Mouse (Mus musculus) layer of hippocampus, adult 8-10 months (tissue): Measurements from ENCODE around the gene Crocc. TPM values are rescaled to one million over a fixed set of nuclear protein-coding genes. Genes with fewer than 3 reads are reported as not detected.

Experiments used
- DNase-seq, 2 experiments: peaks; one replicate each; pipeline ENCODE4 v3.0.0; 2022; ENCODE audit warnings: low spot score in 2 of 2
- total RNA-seq, 4 experiments: library from RNA; stranded (reverse); gene quantifications; 2 replicates each; pipeline ENCODE4 v1.2.4; 2022

Gene Crocc
- total RNA-seq, 4 experiments from 2014 or later: 67.9 to 92.0 (median 76.6) TPM

DNA sequence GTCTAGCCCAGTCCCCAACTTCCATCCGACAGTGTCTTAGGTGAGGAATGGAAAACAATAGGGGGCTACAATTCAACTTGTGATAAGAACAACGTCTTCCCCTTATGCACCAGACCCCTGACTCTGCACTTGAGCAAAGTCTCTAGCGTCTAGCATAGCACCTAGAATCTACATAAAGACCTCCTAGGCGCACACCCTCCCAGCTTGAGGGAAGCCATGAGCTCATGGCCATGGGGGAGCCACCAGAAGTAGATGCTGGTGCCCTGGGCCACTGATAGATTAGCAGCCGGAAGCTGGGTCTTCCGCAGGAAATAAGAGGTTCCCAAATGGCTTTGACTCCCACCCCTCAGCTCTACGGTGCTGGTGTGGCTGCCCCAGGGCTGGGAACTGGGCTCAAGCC, 72.9 kb downstream of the Crocc start:
- no peak for DNase-seq

DNA sequence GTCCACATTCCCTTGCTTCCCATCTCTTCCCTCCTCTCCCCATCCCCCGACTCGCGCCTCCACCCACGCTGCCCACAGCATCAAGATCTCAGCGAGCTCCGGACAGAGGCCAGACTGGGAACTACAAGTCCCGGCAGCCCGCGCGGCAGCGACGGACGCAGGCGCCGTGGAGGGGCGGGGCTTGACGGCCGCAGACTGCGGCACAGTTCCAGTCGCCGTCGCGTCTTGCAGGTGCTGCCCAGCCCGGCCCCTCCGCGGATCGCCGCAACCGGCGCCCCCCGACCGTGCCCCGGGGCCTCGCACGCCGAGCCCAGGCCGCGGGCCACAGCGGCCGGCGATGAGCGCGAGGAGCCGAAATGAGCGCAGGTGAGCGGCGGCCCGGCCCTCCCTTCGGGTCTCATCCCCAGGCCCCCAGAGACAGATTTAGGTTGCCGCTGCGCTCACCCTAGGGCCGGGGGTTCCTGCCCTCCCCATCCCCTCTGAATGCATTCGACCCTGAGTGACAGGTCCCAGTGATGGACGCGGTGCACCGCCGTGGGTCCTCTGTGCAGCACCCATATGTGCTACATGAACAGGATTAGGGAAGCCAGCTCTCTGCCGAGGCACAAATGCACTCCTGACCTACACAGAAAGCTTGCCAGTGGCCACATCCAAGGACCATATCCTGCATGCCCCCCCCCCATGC, 73.5 kb downstream of the Crocc start, which contains the start of gene Atp13a2:
Gene Atp13a2 (plus strand): TSS at position 163 of the 685 bp plus-strand sequence.
- peak; percentile 86 to 92 for DNase-seq

DNA sequence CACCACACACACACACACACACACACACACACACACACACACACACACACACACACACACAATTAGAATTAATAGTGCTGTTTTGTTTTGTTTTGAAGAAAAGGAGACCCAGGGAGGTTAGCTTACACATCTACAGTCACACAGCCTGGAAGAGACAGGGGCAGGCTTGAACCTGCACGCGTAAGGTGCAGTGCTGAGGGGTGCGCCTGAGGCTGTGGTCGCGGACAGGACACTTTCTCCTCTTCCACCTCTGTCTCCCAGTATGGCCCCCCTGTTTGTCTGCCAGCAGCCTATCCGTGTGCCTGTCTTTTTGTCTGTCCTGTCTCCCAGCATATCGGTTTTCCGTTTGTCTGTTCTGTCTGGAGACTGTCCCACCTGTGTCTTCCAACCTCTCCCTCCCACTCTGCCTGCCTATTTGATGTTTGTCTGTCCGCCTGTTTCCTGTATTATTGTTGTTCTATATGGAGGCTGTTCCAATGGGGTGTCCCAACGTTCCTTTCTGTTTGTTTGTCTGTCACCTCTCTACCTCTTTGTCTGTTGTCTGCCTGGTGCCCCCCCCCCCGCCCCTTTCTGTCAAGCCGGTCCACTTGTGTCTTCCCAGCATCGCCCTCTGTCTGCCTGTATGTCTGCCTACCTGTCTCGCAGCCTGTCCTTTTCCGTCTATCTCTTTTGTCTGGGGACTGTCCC, 74.2 kb downstream of the Crocc start:
- DNase-seq: no peak

DNA sequence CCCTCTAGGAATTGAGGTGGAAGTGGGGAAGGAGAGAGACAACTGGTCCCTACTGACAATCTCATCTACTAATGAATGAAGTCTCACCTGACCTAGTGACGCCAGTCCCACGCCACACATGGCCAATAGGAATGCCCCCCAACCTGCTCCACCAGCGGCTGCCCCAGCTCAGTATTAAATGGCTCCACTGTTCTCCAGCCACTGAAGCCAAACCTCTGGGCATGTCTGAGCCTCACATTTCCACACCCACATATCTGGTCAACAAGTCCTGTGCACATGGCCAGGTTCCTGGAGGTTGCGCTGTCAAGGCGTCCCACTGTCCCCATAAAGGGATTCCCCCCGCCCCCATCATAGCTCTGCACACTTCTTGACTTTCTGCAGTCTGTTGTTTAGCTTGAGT, 75.8 kb downstream of the Crocc start:
- no peak for DNase-seq

DNA sequence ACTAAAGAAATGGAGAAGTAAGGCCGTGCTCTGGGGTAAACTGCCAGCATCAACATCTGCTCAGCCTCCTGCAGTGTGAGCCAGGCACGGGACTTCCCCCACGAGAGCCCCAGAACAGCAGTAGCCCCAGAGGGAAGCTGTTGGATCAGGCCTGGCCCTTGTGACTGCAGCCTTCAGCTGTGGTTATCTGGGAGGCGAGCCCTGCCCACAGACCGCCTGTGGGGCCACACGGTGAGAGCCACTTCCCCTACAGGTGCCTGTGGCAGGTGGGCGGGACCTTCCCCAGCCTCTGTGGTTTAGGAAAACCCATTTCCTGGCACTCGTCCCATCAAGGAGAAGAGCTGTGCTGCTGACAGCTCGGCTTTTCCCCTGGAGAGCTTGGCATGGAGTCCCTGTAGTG, 76.9 kb downstream of the Crocc start:
- DNase-seq: no peak

DNA sequence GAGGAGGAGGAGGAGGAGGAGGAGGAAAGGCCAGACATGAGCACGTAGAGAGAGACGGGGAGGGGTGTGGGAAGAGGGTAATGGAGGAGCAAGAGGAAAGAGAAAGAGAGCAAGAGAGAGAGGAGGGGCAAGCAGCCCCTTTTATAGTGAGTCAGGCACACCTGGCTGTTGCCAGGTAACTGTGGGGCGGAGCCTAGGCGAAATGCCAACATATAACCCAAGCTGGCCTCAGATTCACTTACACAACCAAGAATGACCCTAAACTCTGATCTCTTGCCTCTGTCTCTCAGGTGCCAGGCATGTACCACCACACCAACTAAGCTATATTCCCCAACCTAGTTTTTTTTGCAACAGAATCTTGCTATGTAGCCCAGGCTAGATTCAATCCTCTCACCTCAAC, 77.5 kb downstream of the Crocc start:
- DNase-seq: no peak

DNA sequence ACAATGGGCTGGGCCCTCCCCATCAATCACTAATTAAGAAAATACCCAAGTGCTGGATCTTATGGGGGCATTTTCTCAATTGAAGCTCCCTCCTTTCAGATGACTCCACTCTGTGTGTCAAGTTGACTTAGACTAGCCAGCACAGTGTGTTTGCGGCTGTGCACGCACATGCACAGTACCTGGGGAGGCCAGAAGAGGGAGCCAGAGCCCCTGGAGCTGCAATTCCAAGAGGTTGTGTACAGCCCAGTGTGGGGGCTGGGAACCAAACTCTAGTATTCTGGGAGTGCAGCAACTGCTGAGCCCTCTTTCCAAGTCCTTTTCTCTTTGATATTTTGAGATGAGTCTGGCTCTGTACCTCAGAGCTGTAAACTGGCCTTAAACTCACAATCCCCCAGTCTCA, 78.7 kb downstream of the Crocc start:
- no peak for DNase-seq

DNA sequence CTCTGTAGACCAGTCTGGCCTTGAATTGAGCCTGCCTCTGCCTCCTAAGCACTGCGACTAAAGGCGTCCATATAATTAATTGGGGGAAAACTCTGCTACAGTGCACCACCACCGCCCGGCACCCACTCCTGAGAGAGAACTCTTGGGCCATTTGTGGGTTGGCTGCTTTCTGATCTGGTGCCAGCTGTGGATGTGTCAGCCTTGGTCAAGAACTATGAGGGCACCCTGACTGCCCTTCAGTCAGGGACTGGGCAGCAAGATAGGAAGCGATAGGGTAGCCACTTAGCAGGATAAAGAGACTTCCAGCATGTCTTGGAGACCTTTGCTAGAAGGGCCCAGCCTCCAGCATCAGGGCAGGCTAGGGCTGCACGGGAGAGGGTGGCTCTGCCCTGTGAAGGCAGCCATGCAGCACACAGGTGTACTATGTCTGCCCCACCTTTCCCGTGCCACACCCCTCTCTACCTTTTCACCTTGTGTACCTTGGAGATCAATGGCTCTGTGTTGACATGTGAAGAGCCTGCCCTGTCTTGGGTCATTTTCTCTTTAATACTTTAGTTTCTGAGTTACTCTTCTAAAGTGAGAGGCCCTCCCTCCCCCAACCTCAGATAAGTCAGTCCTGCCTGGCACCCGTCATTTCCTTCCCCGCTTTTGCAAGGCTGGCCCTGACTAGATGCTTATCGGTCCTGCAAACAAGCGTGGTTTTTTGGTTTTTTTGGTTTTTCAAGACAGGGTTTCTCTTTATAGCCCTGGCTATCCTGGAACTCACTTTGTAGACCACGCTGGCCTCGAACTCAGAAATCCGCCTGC, 82.3 kb downstream of the Crocc start:
- no peak for DNase-seq

DNA sequence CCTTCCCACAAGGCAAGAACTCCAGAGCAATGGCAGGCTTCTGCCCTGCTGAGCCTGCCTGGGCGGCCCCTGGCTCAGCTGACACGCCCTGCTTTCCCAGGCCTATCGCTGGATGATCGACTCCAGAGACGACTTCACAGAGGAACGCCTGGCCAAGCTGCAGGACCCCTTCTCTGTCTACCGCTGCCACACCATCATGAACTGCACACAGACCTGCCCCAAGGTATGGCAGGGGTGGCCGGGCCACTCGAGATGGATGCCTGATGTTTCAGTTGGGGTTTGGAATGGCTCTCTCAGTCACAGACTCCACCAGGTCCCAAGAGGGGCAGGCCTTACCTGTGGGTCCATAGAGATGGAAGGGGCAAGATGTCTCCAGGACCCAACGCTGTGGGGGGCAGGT, 83.1 kb downstream of the Crocc start:
- no peak for DNase-seq

DNA sequence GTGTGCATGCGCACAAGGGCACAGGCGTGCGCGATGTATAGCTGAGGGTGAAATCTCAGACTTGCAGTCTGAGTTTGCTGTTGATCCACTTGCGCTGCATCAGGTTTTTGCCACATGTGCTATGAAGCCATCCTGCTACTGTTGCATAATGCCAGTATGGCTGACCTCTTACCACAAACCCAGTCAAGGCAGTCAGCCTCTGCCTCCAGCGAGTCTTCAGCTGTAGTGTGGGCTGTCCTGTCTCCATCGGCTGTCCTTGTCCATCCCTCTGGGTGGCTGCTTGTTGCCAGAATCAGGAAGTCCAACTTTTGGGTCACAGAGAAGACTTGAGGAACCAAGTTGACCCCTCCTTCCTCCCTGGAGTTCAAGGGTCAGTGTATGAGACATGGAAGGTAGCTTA, 85.0 kb downstream of the Crocc start:
- DNase-seq: no peak

DNA sequence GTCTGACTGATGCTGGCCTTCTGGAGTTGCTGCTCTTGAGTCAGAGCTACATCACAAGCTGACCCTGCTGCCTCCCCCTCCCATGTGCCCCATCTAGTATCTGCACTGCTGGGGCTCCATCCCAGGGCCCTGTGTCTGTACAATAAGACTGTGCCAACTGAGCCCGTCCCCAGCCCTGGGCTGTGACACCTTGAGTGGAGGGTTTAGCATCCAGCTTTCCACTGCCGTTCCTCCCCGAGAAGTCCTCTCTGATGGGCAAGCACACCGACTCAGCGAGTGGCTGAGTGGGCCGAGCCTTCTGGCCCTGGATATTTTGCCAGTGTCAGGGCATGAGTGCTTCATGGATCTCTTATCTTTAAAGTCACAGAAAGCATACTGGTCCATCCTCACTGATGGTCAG, 85.9 kb downstream of the Crocc start:
- no peak for DNase-seq

DNA sequence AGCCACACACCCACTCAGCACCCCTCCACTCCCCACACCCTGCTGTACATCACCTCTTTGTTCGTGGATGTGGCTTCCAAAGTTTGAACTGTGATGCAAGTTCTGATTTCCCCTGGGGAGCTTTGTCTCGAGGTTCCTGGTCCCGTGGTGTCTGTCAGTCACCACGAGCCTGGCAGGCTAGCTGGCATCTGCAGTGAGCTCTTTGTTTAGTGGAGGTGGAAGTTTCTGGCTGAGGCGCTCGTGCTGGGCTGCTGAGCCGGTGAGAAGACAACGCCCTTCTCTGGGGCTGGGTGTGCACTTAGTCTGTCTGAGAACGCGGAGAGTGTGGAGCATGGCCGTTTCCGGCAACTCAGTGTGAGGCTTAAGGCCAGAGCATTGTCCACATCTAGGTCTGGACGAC, 88.7 kb downstream of the Crocc start:
- DNase-seq: no peak

DNA sequence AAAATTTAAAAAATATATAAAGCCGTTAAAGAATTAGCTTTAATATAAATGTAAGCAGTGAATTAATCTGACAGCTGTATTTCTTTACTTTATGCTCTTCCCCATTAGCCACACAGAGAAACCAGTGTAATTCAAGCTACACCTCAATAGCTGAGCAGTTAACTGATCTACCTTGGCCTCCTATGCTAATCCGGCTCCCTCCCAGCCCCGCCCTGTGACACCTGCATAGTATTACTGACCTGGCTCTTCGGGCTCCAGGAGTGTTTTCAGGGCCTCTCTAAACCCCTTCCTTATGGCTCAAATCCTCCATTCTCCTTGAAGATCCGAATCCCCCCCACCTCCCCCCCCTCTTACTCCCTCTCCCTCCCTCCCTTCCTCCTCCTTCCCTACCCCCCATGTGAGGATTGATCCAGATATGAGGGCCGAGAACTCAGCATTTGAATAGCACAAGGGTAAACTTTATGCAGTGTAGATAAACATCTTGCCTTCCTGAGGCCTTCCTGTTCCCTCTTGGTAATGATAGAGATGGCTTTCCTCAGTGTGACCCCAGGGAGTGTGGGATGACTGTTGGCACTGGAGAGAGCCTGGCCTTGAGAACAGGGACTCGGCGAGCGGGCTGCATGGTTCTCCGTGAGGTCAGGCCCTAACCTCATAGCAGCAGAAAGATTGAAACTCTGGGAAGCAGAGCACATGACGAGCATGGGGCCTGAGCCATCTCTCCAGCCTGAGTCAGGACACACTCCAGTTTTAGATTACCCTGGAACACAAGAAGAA, 92.8 kb downstream of the Crocc start:
- no peak for DNase-seq

Other genes starting within 250 kb of the Crocc start
- not detected for gene Padi3, start 249.9 kb downstream of the Crocc start, total RNA-seq
- under 1 TPM in 2 of 4 experiments, not detected in 2; 0.08 to 0.16 TPM for gene Padi1, start 214.8 kb downstream of the Crocc start, total RNA-seq
- gene Padi2, start 154.2 kb downstream of the Crocc start, total RNA-seq: 10 to 100 TPM; 25.4 to 44.6 (median 32.6) TPM
- gene Sdhb, start 99.3 kb downstream of the Crocc start, total RNA-seq: 100 to 1,000 TPM; 169 to 190 (median 176) TPM
- gene Atp13a2, start 73.7 kb downstream of the Crocc start, total RNA-seq: 100 to 1,000 TPM; 144 to 156 (median 150) TPM
- gene Mfap2, start 50.1 kb downstream of the Crocc start, total RNA-seq: 1 to 10 TPM; 4.2 to 6.6 (median 5.5) TPM
- 10 to 100 TPM; 41.4 to 55.0 (median 46.9) TPM for gene Necap2, start 17.8 kb upstream of the Crocc start, total RNA-seq
- under 1 TPM in 2 of 4 experiments, not detected in 2; 0.20 to 0.23 TPM for gene Spata21, start 27.8 kb upstream of the Crocc start, total RNA-seq
- gene Szrd1, start 79.2 kb upstream of the Crocc start, total RNA-seq: 10 to 100 TPM; 50.3 to 75.0 (median 59.3) TPM
- gene Fbxo42, start 87.4 kb upstream of the Crocc start, total RNA-seq: 10 to 100 TPM; 22.3 to 24.1 (median 23.5) TPM
- 1 to 10 TPM; 2.8 to 5.2 (median 3.4) TPM for gene Rsg1, start 153.4 kb upstream of the Crocc start, total RNA-seq
- gene Arhgef19, start 178.9 kb upstream of the Crocc start, total RNA-seq: 10 to 100 TPM; 17.8 to 23.3 (median 21.1) TPM
- gene Epha2, start 240.7 kb upstream of the Crocc start, total RNA-seq: 1 to 10 TPM; 1.3 to 2.7 (median 2.2) TPM